In the genomic region with DNA sequence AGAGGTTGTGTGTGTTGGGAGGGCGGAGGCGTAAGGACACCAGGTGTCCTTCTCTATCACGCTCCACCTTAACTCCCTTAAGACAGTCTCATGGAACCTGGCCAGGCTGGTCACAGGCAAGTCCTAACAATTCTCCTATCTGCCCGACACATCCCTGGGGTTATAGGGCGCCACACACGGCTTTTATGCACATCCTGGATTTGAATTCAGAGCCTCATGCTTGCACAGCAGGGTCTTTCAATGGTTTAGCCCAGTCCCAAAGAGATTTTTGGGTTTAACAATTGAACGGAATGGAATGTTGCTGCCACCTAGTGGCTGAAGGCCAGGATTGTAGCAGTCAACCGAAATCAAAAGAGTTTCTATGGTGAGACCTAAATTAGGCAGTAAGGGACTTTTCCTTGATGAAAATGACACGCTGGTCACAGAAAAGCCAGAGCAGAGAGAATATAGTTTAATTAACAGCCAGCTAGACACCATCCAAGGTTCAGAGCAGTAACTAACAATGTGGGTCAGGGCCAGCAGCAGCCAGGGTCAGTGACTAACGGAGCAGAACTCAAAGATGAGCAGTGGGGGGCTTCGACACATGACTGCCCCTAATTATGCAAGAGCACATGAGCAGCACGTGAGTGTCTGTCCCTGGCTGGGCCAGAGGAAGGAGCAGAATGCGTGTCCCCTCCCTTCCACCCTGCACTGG, we compare ENCODE assay signal across 8 mouse cellular contexts. TPM values are rescaled to one million over a fixed set of nuclear protein-coding genes. Genes with fewer than 3 reads are reported as not detected.
DNase-seq lines count a peak whose midpoint lies in the region; ATAC-seq and TF ChIP-seq lines count a peak whose summit lies in the region.

No protein-coding gene starts in this region.

- H3K36me3 ChIP-seq in intestine, postnatal 0 days (ENCODE audit: control insufficient read depth, insufficient read depth): no peaks in the 10 kb centered on the region
- H3K36me3 ChIP-seq in limb, embryonic 11.5 days (ENCODE audit: control insufficient read depth, insufficient read depth, low read length): no peaks in the 10 kb centered on the region
- no peaks in the 10 kb centered on the region for H3K36me3 ChIP-seq in midbrain, embryonic 14.5 days (ENCODE audit: control insufficient read depth, insufficient read depth, low read length)

- peak; percentile 82 to 84 for DNase-seq in B cell, adult 2 months
- DNase-seq in adrenal gland, adult 18-20 months (ENCODE audit: low spot score in 2 of 2): peak; percentile 57 to 58
- DNase-seq in embryo, embryonic 11 days: peak; percentile 85
- DNase-seq in gastrocnemius, postnatal 36 days: peak; percentile 16 to 37
- peak; percentile 81 for DNase-seq in limb, embryonic 11.5 days (ENCODE audit: low spot score)
- peak; percentile 92 for DNase-seq in midbrain, embryonic 14.5 days
- DNase-seq in spleen, postnatal 4 days (ENCODE audit: low spot score in 2 of 2): peak; percentile 64 to 85

- no peaks in the 10 kb centered on the region for H3K4me1 ChIP-seq in intestine, postnatal 0 days (replicated peaks; ENCODE audit: control insufficient read depth, insufficient read depth, low read length)
- H3K4me1 ChIP-seq in limb, embryonic 11.5 days (ENCODE audit: control insufficient read depth, insufficient read depth, low read length): no peaks in the 10 kb centered on the region
- H3K4me1 ChIP-seq in midbrain, embryonic 14.5 days (ENCODE audit: control insufficient read depth, insufficient read depth, low read length): no peaks in the 10 kb centered on the region

- peak overlapping the region; percentile 51 for H3K4me2 ChIP-seq in intestine, postnatal 0 days (replicated peaks; ENCODE audit: low read depth)
- no peak overlapping the region for H3K4me2 ChIP-seq in limb, embryonic 11.5 days (ENCODE audit: low read depth, severe bottlenecking)
- peak overlapping the region; percentile 34 for H3K4me2 ChIP-seq in midbrain, embryonic 14.5 days (ENCODE audit: low read length)

- H3K9me3 ChIP-seq in intestine, postnatal 0 days (ENCODE audit: control insufficient read depth): no peaks in the 10 kb centered on the region
- H3K9me3 ChIP-seq in limb, embryonic 11.5 days (ENCODE audit: control insufficient read depth, low read length): no peaks in the 10 kb centered on the region
- no peaks in the 10 kb centered on the region for H3K9me3 ChIP-seq in midbrain, embryonic 14.5 days (ENCODE audit: control insufficient read depth, low read length)

- WGBS in intestine, postnatal 0 days: 17% methylated on average over 13 of the region's 13 CpGs
- WGBS in limb, embryonic 11.5 days: 19% methylated on average over 13 of the region's 13 CpGs
- WGBS in midbrain, embryonic 14.5 days: 9% methylated on average over 13 of the region's 13 CpGs

- no peak overlapping the region for H3K27ac ChIP-seq in intestine, postnatal 0 days (ENCODE audit: low read depth, low read length)
- no peak overlapping the region for H3K27ac ChIP-seq in limb, embryonic 11.5 days (replicated peaks; ENCODE audit: low read depth, low read length)
- H3K27ac ChIP-seq in midbrain, embryonic 14.5 days (replicated peaks; ENCODE audit: low read depth, low read length): no peak overlapping the region

- peak overlapping the region; percentile 2; the same call in 1 of the 2 replicates for H3K4me3 ChIP-seq in intestine, postnatal 0 days (ENCODE audit: low read depth, low read length)
- H3K4me3 ChIP-seq in limb, embryonic 11.5 days (ENCODE audit: low read depth, low read length): no peak overlapping the region
- H3K4me3 ChIP-seq in midbrain, embryonic 14.5 days (replicated peaks; ENCODE audit: low read depth, low read length): no peak overlapping the region

- no peak overlapping the region for H3K9ac ChIP-seq in intestine, postnatal 0 days (ENCODE audit: low read depth, low read length)
- no peak overlapping the region for H3K9ac ChIP-seq in limb, embryonic 11.5 days (ENCODE audit: low read length)
- no peak overlapping the region for H3K9ac ChIP-seq in midbrain, embryonic 14.5 days (replicated peaks; ENCODE audit: low read length)

- intact Hi-C loops in gastrocnemius, postnatal 36 days (cut with DNase I): loop anchor here (10.0 kb wide), 1 partner anchor 319 kb away; no protein-coding TSS in a partner anchor

- peak; percentile 68 for ATAC-seq in intestine, postnatal 0 days
- ATAC-seq in limb, embryonic 11.5 days (ENCODE audit: insufficient number of reproducible peaks, low FRiP score, low TSS enrichment, low read depth): peak; percentile 67
- peak; percentile 68 for ATAC-seq in midbrain, embryonic 14.5 days (ENCODE audit: low FRiP score, low TSS enrichment)

- H3K27me3 ChIP-seq in intestine, postnatal 0 days (replicated peaks; ENCODE audit: control insufficient read depth, insufficient read depth, low read length): no peaks in the 10 kb centered on the region; the same call in 1 of the 2 replicates
- no peaks in the 10 kb centered on the region for H3K27me3 ChIP-seq in limb, embryonic 11.5 days (ENCODE audit: control insufficient read depth, insufficient read depth, low read length)
- no peaks in the 10 kb centered on the region for H3K27me3 ChIP-seq in midbrain, embryonic 14.5 days (ENCODE audit: control insufficient read depth, insufficient read depth, low read length)

- TF ChIP-seq CTCF in intestine, postnatal 0 days (IDR thresholded peaks at IDR 0.05; ENCODE audit: low read depth): peak; percentile 87

RNA-seq across cellular contexts. Expression of a gene that starts 13.9 kb away (rescaled TPM):
- total RNA-seq in adrenal gland, adult 18-20 months (2021): 10 to 100 TPM; 21.7 to 23.4 TPM
- 10 to 100 TPM; 12.1 to 16.3 TPM for total RNA-seq in gastrocnemius, postnatal 36 days (2021)
- polyA plus RNA-seq in intestine, postnatal 0 days (2015; fragmentation: Nextera tagmentation; extraction: Ambion mirVana): 6.4 and 9.5 TPM in 2 replicates
- 1.5 and 2.0 TPM in 2 replicates for polyA plus RNA-seq in limb, embryonic 11.5 days (2014; fragmentation: Nextera tagmentation; extraction: Ambion mirVana)
- polyA plus RNA-seq in midbrain, embryonic 14.5 days (2014; fragmentation: Nextera tagmentation; extraction: Ambion mirVana): 3.2 and 4.5 TPM in 2 replicates

RNA-seq across cellular contexts. Expression of a gene that starts 38.3 kb away (rescaled TPM):
- 10 to 100 TPM; 17.2 to 17.4 TPM for total RNA-seq in adrenal gland, adult 18-20 months (2021)
- 1 to 10 TPM; 3.8 to 4.0 TPM for total RNA-seq in gastrocnemius, postnatal 36 days (2021)
- 8.4 and 9.6 TPM in 2 replicates for polyA plus RNA-seq in intestine, postnatal 0 days (2015; fragmentation: Nextera tagmentation; extraction: Ambion mirVana)
- 8.2 and 8.7 TPM in 2 replicates for polyA plus RNA-seq in limb, embryonic 11.5 days (2014; fragmentation: Nextera tagmentation; extraction: Ambion mirVana)
- polyA plus RNA-seq in midbrain, embryonic 14.5 days (2014; fragmentation: Nextera tagmentation; extraction: Ambion mirVana): 10.6 and 13.4 TPM in 2 replicates

Comparison
In these comparisons a context has a peak if more than half of its experiments do, and no peak if none do; other contexts are left out.
1. DNase-seq: peak in every context shown above with its lines; median percentile 92 in midbrain, embryonic 14.5 days; 85 in embryo, embryonic 11 days; 83 in B cell, adult 2 months; 81 in limb, embryonic 11.5 days; 74 in spleen, postnatal 4 days; 58 in adrenal gland, adult 18-20 months; 26 in gastrocnemius, postnatal 36 days.